Mouse (Mus musculus) ZHBTc4 (cell line): ENCODE results near the gene Mup14.
"Not testable (repeated sequence)": the region's sequence is repeated elsewhere in the genome, so short reads cannot be mapped to it uniquely, and the experiment has no call there.

Experiments
- DNase-seq: peaks from one replicate; pipeline ENCODE4 v3.0.0-alpha.2; 2011; ENCODE audit warnings: low read depth, low spot score

Gene Mup14

GRCm38 (mm10) chr4:61303900-61304299, at the start of gene Mup14:
Gene Mup14 (minus strand): TSS chr4:61304000.
- not testable (repeated sequence) for DNase-seq

- not testable (repeated sequence) for DNase-seq
Observed at GRCm38 (mm10) chr4:61338108-61338507, 34.3 kb upstream of the Mup14 start.
